Mouse (Mus musculus) limb, embryonic 12.5 days (tissue): ENCODE data around the gene Dock4. TPM values are rescaled to one million over a fixed set of nuclear protein-coding genes. Genes with fewer than 3 reads are reported as not detected.

Experiments used
- ATAC-seq: fragments of 200-750 bp; cut with Nextera tagmentation; 2 replicates; pipeline ENCODE4 v1.8.0; 2017; ENCODE audit warnings: low read depth, moderate TSS enrichment; ENCODE audit not compliant: insufficient number of reproducible peaks, insufficient read depth, low FRiP score, low TSS enrichment
- H3K27ac ChIP-seq: fragments of 300-500 bp; sonication (generic); 2 replicates; pipeline ENCODE4 v1.5.1; 2016; ENCODE audit warnings: mild to moderate bottlenecking, moderate library complexity
- H3K27me3 ChIP-seq: fragments of 300-500 bp; sonication (generic); 2 replicates; pipeline ENCODE4 v1.6.1; 2016; ENCODE audit warnings: mild to moderate bottlenecking, moderate library complexity
- H3K36me3 ChIP-seq: fragments of 300-500 bp; sonication (generic); 2 replicates; pipeline ENCODE4 v1.6.1; 2016; ENCODE audit warnings: mild to moderate bottlenecking, moderate library complexity
- H3K4me1 ChIP-seq: fragments of 300-500 bp; sonication (generic); replicated peaks from 2 replicates; pipeline ENCODE4 v1.6.1; 2016
- H3K4me2 ChIP-seq: fragments of 300-500 bp; sonication (generic); 2 replicates; pipeline ENCODE4 v1.6.1; 2016; ENCODE audit warnings: mild to moderate bottlenecking, moderate library complexity
- H3K4me3 ChIP-seq: fragments of 300-500 bp; sonication (generic); replicated peaks from 2 replicates; pipeline ENCODE4 v1.5.1; 2016; ENCODE audit warnings: mild to moderate bottlenecking
- H3K9ac ChIP-seq: fragments of 300-500 bp; sonication (generic); replicated peaks from 2 replicates; pipeline ENCODE4 v1.6.1; 2016; ENCODE audit warnings: mild to moderate bottlenecking, moderate library complexity
- H3K9me3 ChIP-seq: fragments of 300-500 bp; sonication (generic); 2 replicates; pipeline ENCODE4 v1.6.1; 2016; ENCODE audit warnings: mild to moderate bottlenecking, moderate library complexity
- WGBS: fragments of 180-500 bp; shearing (Covaris S2); methylation state at CpG from one replicate; pipeline ENCODE4 v1.1.7; 2016; 5-methylcytosine and 5-hydroxymethylcytosine counted together
- polyA plus RNA-seq: library from polyadenylated mRNA; unstranded; fragments of >200 nt; fragmentation: Nextera tagmentation; extraction: Ambion mirVana; gene quantifications from 2 replicates; pipeline ENCODE4 v1.2.1, GENCODE M21; 2016

The Dock4 gene
- 22.0 and 24.9 TPM in 2 replicates for polyA plus RNA-seq

DNA sequence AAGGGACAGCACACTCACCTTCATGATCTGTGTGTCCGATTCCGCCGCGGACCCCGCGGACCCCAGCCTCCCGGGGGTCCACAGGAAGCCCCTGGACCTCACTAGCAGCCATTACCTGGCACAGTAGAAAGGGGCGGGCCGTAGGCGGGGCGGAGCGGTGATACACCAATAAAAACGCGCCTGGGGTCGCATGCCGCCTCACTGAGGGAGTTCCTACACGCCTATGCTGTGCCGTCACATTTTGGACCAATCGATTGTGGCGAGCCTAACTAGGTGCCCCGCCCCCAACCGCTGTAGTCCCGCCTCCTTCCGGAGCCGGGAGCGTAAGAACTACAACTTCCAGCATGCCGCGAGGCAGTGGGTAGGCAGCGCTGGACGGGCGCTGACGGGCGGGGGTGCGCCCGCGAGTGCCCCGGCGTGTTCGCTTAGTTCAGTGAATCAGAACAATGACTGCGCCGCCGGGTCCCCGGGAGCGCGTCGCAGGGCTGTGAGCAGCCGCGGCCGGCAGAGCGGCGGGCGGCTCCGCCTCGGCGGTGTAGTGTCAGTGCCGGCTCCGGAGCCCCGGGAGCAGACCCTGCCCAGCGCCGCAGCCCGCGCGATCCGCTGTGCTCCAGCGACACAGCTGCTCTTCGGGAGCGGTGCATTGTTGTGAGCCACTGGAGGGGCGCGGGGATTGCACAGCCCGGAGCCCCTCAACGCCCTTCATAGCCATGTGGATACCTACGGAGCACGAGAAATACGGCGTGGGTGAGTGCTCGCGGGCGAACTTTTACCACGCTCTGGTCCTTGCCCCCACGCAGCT is at the start of gene Dock4, which contains the start of gene Zfp277:
Dock4 (plus strand) TSS at position 305 of the 802 bp plus-strand sequence.
Zfp277 (minus strand) TSS at position 255 of the 802 bp plus-strand sequence.
- Histone ChIP-seq H3K27ac (peak within 1 kb of the TSS; percentile 90), H3K36me3 (no peaks in the 10 kb centered on the region), H3K4me1 (peaks cover 23% of the 10 kb centered on the region), H3K4me3 (peak within 1 kb of the TSS; percentile 78), H3K9me3 (no peaks in the 10 kb centered on the region), H3K4me2 (peak within 1 kb of the TSS; percentile 72), H3K9ac (peak within 1 kb of the TSS; percentile 73), H3K27me3 (no peaks in the 10 kb centered on the region)
- under 1% methylated on average over 80 of the region's 80 CpGs for WGBS
- peak; percentile 99 for ATAC-seq

GRCm38 (mm10) chr12:40398916-40399315 is 46.8 kb upstream of the Dock4 start:
- Histone ChIP-seq H3K9me3 (no peaks in the 10 kb centered on the region), H3K36me3 (peaks cover 7% of the 10 kb centered on the region; the same call in 1 of the 2 replicates), H3K9ac (no peak overlapping the region), H3K4me2 (no peak overlapping the region), H3K27me3 (no peaks in the 10 kb centered on the region), H3K4me3 (no peak overlapping the region), H3K4me1 (peaks cover 3% of the 10 kb centered on the region; the same call in 1 of the 2 replicates), H3K27ac (no peak overlapping the region)
- ATAC-seq, result no peak
- 93% methylated on average over 2 of the region's 2 CpGs for WGBS

GRCm38 (mm10) chr12:40399386-40399785 is 46.4 kb upstream of the Dock4 start:
- 94% methylated on average over 2 of the region's 2 CpGs for WGBS
- no peak overlapping the region for H3K27ac ChIP-seq
- peaks cover 3% of the 10 kb centered on the region; the same call in 1 of the 2 replicates for H3K4me1 ChIP-seq
- H3K4me3 ChIP-seq, result no peak overlapping the region
- no peaks in the 10 kb centered on the region for H3K27me3 ChIP-seq
- peaks cover 7% of the 10 kb centered on the region; the same call in 1 of the 2 replicates for H3K36me3 ChIP-seq
- no peak overlapping the region for H3K9ac ChIP-seq
- H3K4me2 ChIP-seq, result no peak overlapping the region
- ATAC-seq, result no peak
- H3K9me3 ChIP-seq, result no peaks in the 10 kb centered on the region

DNA sequence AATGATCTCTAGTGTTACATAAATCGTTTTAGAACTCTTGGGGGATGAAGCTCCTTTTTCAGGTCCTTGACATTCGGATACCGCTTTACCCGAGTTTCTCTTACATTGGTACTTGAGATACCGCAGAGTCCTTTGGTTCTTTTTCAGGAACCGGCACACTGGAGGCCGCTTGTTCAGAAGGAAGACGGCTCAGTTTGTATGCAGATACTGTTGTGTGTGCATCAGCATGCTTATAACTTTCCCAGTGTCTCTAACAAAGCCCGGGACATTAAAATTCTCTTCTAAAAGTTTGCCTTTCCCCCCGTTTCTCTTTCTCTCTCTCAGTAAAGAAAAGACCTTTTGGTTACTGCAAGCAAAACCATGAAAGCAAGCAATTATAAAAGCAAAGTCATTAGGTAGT is 45.9 kb upstream of the Dock4 start:
- no peaks in the 10 kb centered on the region for H3K9me3 ChIP-seq
- 93% methylated on average over 10 of the region's 10 CpGs for WGBS
- H3K36me3 ChIP-seq, result peaks cover 7% of the 10 kb centered on the region; the same call in 1 of the 2 replicates
- ATAC-seq, result no peak
- peaks cover 3% of the 10 kb centered on the region; the same call in 1 of the 2 replicates for H3K4me1 ChIP-seq
- H3K27me3 ChIP-seq, result no peaks in the 10 kb centered on the region
- H3K4me2 ChIP-seq, result no peak overlapping the region
- H3K9ac ChIP-seq, result no peak overlapping the region
- no peak overlapping the region for H3K27ac ChIP-seq
- no peak overlapping the region for H3K4me3 ChIP-seq

DNA sequence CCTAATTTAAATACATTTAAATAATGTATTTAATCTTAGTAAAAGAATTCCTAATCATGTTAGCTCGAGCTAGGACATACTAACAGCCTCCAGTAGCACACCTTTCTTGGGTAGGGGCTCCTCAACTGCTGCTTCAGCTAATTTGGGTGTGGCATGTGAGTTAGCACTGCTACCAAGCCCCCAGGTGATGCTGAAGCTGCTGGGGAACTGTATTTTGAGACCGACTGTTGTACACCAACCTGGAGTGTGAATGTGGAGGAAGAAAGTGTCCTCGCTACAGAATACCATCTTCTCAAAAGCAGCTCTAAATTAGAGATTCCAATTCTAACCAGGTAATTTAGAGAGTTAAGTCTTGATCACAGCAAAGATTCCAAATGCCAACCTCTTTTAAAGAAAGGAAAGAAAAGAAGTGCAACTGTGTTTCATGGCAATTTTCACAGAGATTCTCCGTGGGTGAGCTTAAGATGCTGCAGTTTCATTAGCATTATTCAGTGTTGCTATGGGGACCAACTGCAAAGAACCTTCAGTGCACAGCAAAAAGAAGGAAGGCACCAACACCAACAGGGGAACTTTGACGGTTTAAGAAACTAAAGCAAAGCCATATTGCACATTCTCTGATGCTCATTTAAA is 31.0 kb upstream of the Dock4 start:
- ATAC-seq, result no peak
- no peak overlapping the region for H3K9ac ChIP-seq
- H3K9me3 ChIP-seq, result no peaks in the 10 kb centered on the region
- peaks cover under 1% of the 10 kb centered on the region; the same call in 1 of the 2 replicates for H3K36me3 ChIP-seq
- no peaks in the 10 kb centered on the region for H3K27me3 ChIP-seq
- H3K27ac ChIP-seq, result no peak overlapping the region
- H3K4me2 ChIP-seq, result no peak overlapping the region
- no peak overlapping the region for H3K4me3 ChIP-seq
- no peaks in the 10 kb centered on the region for H3K4me1 ChIP-seq
- WGBS, result 69% methylated on average over 5 of the region's 5 CpGs

GRCm38 (mm10) chr12:40415312-40415925 is 30.3 kb upstream of the Dock4 start:
- H3K4me2 ChIP-seq, result no peak overlapping the region
- no peaks in the 10 kb centered on the region for H3K4me1 ChIP-seq
- no peaks in the 10 kb centered on the region for H3K9me3 ChIP-seq
- no peak for ATAC-seq
- no peaks in the 10 kb centered on the region for H3K36me3 ChIP-seq
- H3K4me3 ChIP-seq, result no peak overlapping the region
- H3K9ac ChIP-seq, result no peak overlapping the region
- no peak overlapping the region for H3K27ac ChIP-seq
- WGBS, result 84% methylated on average over 8 of the region's 8 CpGs
- H3K27me3 ChIP-seq, result no peaks in the 10 kb centered on the region

DNA sequence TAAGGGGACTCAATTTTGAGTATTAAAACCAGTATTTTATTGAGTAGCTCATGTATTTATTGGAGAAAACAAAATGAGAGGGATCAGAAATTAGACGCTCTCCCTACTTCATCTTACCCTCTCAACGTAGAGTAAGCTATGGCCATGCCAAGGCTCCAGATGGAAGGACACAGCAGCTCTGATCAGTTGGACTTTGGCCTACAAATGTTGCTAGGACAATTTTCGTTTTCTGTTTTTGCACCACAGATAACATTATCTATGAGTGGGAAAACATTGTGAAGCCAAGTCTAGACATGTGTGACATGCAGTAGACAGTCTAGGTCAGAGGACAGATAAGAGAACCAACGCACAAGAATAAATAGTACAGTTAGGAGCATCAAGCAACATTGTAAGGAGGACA is 28.5 kb upstream of the Dock4 start:
- ATAC-seq, result no peak
- Histone ChIP-seq H3K27ac (no peak overlapping the region), H3K4me1 (no peaks in the 10 kb centered on the region), H3K27me3 (no peaks in the 10 kb centered on the region), H3K9me3 (no peaks in the 10 kb centered on the region), H3K9ac (no peak overlapping the region), H3K36me3 (no peaks in the 10 kb centered on the region), H3K4me3 (no peak overlapping the region), H3K4me2 (no peak overlapping the region)
- WGBS, result 89% methylated on average over 4 of the region's 4 CpGs

GRCm38 (mm10) chr12:40424991-40425390 is 20.8 kb upstream of the Dock4 start:
- no peaks in the 10 kb centered on the region for H3K36me3 ChIP-seq
- H3K27me3 ChIP-seq, result no peaks in the 10 kb centered on the region
- WGBS, result 93% methylated on average over 1 of the region's 1 CpGs
- H3K9me3 ChIP-seq, result no peaks in the 10 kb centered on the region
- ATAC-seq, result no peak
- H3K4me3 ChIP-seq, result no peak overlapping the region
- H3K27ac ChIP-seq, result no peak overlapping the region
- peaks cover under 1% of the 10 kb centered on the region; the same call in 1 of the 2 replicates for H3K4me1 ChIP-seq
- no peak overlapping the region for H3K4me2 ChIP-seq
- no peak overlapping the region for H3K9ac ChIP-seq

- Histone ChIP-seq H3K27ac (no peak overlapping the region), H3K4me3 (no peak overlapping the region), H3K27me3 (no peaks in the 10 kb centered on the region), H3K4me2 (no peak overlapping the region), H3K4me1 (peaks cover 9% of the 10 kb centered on the region; the same call in 1 of the 2 replicates), H3K9me3 (no peaks in the 10 kb centered on the region), H3K36me3 (no peaks in the 10 kb centered on the region), H3K9ac (no peak overlapping the region)
- ATAC-seq, result no peak
- WGBS, result 87% methylated on average over 10 of the region's 10 CpGs
Observed at GRCm38 (mm10) chr12:40427606-40428005, 18.1 kb upstream of the Dock4 start.

DNA sequence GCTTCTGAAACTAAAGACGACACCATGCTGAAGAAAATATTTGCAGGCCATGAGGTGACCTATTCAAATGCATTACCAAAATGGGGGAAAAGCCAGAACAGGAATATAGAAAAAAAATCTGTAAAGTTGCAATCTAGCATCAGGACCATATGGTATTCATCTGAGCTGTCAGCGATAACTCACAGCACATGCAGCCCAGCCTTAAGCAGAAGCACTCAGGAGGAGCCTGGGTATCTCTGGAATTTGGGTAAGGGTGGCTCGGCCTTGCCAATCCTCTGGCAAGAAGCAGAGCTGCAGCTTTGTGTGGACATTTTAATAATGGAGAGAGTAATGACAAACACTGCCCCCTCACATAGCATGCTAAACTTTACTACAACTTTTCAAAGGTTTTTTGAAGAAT is 15.8 kb upstream of the Dock4 start:
- Histone ChIP-seq H3K9ac (no peak overlapping the region), H3K27me3 (no peaks in the 10 kb centered on the region), H3K27ac (no peak overlapping the region), H3K36me3 (no peaks in the 10 kb centered on the region), H3K9me3 (no peaks in the 10 kb centered on the region), H3K4me1 (peaks cover 9% of the 10 kb centered on the region; the same call in 1 of the 2 replicates), H3K4me3 (no peak overlapping the region), H3K4me2 (no peak overlapping the region)
- ATAC-seq, result no peak
- 39% methylated on average over 3 of the region's 3 CpGs for WGBS

- no peaks in the 10 kb centered on the region for H3K27me3 ChIP-seq
- WGBS, result 77% methylated on average over 5 of the region's 5 CpGs
- H3K9me3 ChIP-seq, result no peaks in the 10 kb centered on the region
- H3K4me1 ChIP-seq, result peaks cover 9% of the 10 kb centered on the region; the same call in 1 of the 2 replicates
- no peak overlapping the region for H3K27ac ChIP-seq
- no peaks in the 10 kb centered on the region for H3K36me3 ChIP-seq
- H3K4me2 ChIP-seq, result no peak overlapping the region
- no peak overlapping the region for H3K9ac ChIP-seq
- H3K4me3 ChIP-seq, result no peak overlapping the region
- no peak for ATAC-seq
Observed at GRCm38 (mm10) chr12:40431075-40431474, 14.7 kb upstream of the Dock4 start.
